Mouse (Mus musculus) left cerebral cortex, postnatal 14 days (tissue): ENCODE measurements at regions not wholly inside any gene's neighbourhood (a gene's known extent, or its start where the extent isn't known, plus 50 kb on each side); places are given as distances from the start of the nearest gene placed in this dataset.

ENCODE experiments used
- DNase-seq, 2 experiments: peaks; one replicate each; pipeline ENCODE4 v3.0.0; 2021 to 2022; ENCODE audit warnings: low spot score in 2 of 2, mixed read lengths in 1 of 2
- intact Hi-C: fragments of 180-260 bp; cut with DNase I; formaldehyde crosslinking; loops from one replicate; pipeline ENCODE4 v1.15.1; 2025

DNA sequence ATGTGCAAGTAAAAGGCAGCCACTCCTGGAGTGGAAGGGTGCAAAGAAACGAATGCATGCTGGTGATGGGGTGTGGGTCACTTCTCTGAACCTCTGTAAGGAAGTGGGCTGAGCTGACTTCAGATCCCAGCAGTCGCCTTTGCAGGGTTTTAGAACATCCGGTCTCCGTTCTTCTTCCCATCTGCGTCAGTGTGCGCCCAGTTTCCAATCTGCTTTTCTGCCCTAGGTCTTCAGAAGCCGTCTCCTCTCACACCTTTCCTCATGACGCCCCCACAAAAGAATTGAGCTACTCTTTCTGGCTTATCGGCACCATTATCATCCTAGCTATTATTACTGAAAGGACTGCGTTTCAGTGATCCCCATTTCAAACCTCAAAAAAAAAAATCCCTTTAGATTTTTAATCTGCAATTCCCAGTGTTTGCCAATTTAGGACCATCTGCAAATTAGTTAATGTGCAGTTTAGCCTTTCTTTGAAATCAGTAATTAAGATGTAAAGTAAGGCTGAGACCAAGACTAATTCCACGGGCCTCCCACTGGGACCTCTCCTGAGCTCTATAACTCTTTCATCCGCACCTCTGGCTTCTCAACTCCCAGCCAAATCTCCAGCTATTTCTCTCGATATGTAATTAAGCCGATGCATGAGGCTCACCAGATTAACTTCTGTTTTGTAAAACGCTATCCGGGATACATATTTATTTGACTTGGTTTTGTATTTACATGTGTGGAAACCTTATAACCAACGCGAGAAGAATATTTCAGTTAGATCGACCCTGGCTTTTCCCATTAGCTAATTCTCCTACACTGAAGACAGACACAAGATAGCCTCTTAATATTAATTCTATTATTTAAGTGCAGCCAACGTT is 185.7 kb upstream of the Ednrb start:
- intact Hi-C loops: loop anchor here (5.0 to 10.0 kb wide), 6 partner anchors 188 to 1085 kb away; partner anchors contain the start of gene Ednrb
- no peak for DNase-seq

DNA sequence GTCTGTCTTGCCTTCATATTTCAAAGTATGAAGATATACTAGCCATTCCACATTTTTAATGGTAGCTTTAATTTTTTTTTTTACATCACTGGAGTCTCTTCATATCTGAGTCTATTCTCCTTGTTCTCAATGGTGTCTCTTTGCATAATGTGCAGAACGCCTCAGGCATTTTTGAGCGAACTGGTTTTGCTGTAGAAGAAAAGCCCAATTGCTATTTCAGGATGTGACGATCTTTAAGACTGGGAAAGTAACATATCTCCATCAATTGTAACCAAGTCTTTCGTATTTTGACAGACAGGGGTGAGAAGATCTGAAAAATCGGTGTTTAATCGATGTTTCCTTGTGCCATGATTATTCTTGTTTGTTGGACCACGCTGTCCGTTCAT is 183.7 kb upstream of the Ednrb start:
- DNase-seq: no peak
- intact Hi-C loops: loop anchor here (5.0 to 10.0 kb wide), 2 partner anchors 186 to 313 kb away; partner anchors contain the start of gene Ednrb

DNA sequence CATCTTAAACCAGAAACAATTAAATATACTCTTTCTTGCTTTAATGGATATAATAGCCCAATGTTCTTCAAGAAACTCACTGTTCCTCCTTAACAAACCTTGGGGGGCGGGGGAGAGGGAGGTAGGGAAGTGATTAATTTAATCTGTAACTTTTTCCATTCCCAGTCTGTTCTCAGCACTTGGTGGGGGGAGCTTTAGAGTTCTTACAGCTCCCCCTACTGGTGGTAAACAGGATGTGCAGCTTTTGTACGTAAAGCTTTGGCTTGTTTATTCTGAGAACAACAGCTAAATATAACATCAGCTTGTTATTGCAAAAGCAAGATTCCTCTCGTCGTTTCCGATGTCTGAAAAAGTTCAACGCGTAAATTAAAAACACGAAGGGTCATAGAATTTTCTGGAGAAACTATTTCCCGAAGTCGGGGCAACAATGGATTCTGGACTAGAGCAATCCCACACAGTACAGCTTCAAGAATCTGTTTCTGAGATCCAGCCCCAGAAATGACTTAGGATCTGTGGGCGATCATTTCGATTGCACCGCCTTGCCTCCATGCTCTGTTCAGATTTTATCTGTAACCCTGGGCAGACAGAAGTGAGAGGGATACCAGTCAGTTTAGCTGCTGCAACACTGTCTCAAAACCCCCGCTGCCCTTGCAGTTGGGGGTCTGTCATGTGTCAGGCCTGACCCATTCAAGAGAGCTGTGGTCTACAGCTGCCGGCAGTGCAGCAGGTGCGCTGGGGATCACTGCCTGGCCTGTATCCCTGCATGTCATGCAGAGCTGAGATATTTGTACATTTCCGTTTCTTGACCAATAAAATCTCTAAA is 183.1 kb upstream of the Ednrb start:
- DNase-seq: peak; percentile 51 to 63
- intact Hi-C loops: loop anchor here (5.0 to 10.0 kb wide), 2 partner anchors 185 to 312 kb away; partner anchors contain the start of gene Ednrb

DNA sequence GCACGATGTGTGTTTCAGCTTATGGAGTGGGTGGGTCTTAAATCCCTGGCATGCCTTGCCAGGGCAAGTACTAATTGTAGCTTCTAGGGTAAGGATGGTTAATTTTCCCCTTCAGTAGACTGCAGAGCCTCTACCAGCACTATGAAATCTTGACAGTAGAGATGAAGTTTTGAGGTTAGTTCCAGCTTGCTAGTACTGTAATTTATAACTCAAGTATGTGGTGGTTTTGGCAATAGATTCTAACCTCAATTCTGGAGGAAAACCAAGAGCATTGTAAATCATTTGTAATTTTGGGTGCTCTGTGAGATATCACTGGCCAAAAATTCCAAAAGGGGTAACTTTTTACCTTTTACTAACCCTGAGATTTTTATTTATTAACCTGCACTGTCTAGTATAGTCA is 164.3 kb upstream of the Ednrb start:
- DNase-seq: no peak
- intact Hi-C loops: no loop called here

DNA sequence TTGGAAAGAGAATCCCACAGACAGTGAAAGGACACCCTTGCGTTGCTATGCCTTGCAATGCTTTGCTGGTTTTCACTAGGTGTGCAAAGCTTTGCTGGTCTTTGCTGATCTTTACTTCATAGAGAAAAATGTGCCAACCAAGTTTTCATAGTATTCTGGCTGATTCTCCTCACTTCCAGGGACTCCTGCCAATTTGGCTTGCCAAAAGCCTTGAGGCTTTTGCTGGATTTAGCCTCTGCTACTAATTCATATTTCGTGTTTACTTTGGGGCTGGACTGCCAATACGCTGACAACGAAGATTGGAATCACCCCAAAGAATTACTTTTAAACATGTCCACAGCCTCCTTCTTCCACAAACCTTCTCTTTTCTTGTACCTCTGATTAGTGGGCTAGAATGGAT is 162.2 kb upstream of the Ednrb start:
- intact Hi-C loops: no loop called here
- no peak for DNase-seq

DNA sequence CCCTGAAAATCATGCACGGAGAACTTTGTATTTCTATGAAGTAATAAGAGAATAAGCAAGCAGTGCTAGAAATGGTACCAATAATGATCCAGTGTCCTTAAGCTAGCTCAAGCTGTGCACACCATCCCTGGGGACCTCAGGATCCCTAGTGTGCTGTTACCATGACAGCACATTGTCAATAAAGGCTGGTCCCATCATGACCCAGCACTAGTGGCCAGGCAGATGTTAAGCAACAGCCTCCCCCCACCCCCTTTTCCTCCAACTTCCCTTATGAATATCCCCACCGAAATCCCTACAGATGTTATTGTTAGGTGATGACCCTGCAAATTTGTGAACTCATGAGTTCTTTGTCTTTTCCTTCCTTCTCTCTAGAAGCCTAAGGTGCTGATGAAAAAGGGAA is 160.9 kb upstream of the Ednrb start:
- DNase-seq: no peak
- intact Hi-C loops: no loop called here

DNA sequence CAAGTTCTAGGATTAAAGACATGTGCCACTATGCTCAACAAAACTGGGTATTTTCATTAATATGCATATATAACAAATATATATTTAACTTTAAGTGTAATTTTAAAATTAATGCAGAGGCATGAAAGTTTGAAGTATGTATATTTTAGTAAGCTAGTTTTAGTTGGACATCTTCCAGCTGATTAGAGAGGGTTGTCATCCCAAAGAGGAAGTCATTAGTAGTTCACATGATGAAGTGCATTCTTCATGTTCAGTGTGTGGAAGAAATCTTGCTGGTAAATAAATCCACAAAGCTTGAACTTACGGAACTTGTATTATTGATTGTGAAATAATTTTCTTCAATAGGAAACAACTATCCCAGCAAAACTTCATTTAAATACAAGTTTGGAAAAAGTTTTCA is 158.2 kb upstream of the Ednrb start:
- intact Hi-C loops: no loop called here

DNA sequence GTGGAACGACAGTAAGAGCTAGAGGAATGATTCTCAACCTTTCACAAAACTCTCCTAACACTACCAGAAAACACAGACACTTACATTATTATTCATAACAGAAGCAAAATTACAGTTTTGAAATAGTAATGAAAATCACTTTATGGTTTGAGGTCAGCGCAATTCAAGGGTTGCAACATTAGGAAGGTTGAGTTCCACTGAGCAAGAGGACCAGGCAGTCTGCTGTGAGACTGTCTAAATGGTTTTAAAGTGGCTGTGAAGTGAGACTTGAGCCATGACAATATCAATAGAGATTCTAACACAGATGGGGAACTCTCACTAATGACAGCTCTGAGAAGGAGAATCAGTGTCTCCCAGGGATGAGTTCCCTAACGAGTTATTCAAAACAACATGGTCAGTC is 146.2 kb upstream of the Ednrb start:
- no peak for DNase-seq
- intact Hi-C loops: no loop called here

More for the DNA sequence above, 158.2 kb upstream of the Ednrb start:
- no peak for DNase-seq

DNA sequence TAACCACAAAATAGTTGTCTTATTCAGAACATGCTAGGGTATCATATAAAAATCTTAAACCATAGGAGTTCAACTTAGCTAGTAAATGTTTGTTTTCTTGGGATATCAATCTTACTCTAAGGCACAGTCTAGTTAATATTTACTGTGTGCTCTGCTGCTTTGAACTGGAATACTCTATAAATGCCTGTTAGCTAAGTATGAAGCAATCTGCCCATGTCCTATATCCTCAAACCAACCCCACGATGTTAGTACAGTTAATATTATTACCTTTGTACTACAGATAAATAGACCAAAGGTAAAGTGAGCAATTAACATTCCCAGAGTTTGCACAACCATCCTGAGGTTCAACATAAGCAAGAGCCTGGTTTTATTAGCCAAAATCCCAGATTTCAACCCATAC is 145.7 kb upstream of the Ednrb start:
- intact Hi-C loops: no loop called here
- no peak for DNase-seq

DNA sequence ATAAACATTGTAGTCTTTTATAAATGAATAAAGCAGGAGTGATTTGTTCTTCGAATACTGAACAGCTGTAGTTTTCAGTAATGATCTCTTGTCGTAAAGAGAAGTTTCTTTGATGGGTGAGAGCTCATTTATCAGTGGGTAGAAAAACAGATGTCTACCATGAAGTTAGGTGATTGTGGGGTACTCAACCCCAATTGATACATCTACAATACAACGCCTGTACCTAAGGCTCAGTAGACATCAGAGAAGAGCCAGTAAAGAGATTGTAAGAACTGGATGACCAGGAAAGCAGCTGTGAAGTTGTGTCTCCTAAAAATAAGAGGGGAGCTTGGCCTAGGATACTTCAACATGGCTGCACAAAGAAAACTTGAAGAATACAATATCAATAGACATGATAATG is 143.1 kb upstream of the Ednrb start:
- DNase-seq: no peak
- intact Hi-C loops: no loop called here

DNA sequence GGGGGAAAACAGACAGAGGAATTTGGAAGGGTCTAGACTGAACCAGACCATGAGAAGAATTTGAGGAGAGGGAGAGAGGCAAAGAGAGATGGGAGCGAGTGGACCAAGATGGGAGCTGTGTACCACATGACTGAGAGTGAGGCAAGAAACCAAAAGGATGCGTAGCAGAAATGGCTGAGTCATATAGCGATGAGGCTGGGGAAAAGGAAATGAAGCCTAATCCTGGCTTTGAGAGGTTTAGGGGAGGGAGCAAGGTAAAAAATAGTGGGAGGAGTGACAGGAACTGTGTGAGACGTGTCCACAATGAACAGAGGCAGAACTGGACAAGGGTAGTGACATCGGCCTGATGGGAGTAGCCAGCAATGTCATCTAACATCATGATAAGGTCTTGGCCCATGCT is 140.1 kb upstream of the Ednrb start:
- intact Hi-C loops: no loop called here
- no peak for DNase-seq

DNA sequence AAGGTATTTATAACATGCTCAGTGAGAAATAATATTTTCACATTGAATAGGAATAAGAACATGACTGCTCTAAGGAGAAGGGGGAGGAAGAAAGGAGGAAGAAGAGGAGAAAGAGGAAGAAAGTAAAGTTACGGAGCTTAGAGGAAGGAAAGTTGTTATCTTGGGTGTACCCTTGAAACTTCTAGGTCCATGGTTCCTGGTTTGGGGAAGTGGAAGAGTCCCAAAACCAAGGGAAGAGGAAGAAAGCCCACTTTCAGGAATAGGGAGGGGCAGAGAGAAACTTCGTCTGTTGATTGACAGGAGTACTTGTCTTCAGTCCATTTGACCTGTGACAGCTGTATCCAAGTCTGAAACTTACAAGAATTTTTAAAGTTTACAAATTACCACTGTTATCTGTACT is 134.6 kb upstream of the Ednrb start:
- DNase-seq: no peak
- intact Hi-C loops: no loop called here

DNA sequence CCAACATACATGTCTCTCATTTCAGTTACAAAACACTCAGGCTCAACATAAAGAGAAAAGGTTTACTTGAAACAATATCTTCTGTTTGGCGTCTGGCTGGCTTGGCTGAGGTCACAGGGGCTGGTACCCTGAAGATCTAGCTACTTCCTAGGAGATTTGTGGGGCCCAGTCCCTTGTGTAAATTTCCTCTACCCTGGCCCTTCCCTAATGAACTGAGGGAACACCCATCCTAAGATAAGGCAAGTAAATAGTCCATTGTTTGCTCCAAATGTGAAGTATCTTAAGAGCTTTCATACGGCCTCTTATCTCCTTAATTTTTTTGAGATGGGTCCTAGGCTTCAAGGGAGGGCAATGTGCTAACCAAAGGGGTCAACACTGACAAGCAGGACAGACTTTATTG is 133.6 kb upstream of the Ednrb start:
- DNase-seq: no peak
- intact Hi-C loops: no loop called here

DNA sequence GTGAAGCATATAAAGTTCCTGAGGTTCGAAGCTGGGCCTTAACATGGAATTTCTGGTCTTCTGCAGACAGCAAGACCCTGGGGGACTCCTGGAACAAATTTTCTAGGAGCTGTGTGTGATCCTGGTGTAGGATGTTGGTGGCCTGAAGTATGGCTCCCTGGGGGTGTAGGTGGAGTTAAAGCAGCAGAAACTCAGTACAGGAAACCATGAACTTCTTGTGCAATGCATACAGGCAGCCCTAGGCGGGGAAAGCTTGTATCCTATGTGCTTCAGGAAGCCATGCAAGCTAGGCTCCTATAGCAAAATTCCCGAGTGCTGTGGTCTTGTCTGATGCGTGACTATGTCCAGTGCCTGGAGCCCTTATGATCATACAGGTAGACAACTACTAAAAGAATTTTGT is 129.8 kb upstream of the Ednrb start:
- intact Hi-C loops: no loop called here
- DNase-seq: no peak

DNA sequence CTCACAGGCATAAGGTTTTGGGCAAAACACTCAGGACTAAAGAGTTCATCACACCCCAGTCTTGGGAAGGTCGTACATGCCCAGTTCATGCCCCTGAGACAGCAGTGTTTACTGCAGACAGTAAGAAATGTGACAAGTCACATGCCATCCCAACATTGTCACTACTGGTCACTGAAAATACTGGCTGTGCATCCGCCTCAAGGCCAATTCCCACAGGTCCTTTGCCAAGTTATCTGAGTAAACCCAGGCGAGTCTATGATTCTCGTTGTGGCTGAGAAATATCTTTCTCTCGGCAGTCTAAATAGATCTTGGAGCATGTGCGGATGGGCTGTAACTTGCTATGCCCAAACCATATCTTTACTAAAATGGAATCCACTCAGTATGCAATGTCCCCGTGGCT is 128.9 kb upstream of the Ednrb start:
- no peak for DNase-seq
- intact Hi-C loops: no loop called here

DNA sequence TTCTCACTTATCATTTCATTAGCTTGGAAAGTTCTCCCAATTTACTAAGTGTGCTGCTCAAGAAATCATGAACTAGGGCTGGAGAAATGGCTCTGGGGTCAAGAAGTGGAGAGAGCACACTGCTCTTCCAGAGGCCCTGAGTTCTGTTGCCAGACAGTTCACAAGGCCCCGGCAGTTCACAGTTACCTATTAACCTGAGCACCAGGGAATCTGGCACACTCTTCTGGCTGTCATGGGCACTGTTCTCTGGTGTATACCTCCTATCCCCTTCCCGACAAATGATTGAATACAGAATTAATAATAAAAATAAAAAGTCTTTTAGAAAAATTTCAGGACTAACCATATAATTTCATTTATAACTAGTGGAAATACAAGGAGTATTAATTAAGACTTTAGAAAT is 125.1 kb upstream of the Ednrb start:
- intact Hi-C loops: no loop called here
- no peak for DNase-seq

DNA sequence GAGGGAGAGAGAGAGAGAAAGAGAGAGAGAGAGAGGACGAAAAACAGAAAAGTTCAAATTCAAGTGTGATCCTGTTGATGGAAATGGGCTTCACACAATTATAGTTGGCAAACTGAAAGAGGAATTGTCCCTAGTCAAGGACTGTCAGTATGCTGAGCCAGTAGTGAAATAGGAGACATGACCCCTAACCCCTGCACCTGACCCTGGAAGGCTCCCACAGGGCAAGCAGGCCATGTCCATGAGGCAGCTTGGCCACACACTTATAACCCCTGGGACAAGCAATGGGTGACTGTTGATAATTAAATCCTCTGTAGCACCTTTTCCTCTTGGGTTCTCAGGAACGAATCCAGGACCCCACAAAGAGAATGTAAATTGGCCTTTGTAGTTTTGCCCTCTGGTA is 122.1 kb upstream of the Ednrb start:
- no peak for DNase-seq
- intact Hi-C loops: no loop called here

DNA sequence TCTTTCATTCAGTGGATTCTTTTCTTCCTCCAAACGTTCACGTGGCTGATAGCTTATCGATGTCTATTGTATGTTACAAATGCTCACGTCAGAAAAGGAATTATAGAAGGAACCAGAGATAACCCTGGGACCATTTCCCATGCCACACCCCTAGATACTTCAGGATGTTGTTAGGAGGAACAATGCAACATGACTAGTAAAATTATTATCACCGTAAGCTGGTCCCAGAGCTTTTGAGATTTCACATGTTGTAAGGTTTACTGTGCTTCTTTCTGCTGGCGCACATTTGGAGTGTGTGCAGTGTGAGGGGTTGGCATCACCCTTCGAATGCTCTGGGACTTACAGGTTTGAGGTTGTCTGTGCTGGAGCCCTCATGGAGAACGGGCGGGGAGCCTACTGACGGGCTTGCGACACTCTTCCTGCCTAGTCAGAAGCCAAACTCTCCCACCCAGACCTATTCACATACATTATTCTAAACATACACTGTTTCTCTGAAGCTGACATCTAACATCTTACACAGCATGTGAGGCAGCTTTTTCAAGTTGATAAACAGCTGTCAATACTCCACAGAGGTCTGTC is 118.2 kb upstream of the Ednrb start:
- DNase-seq: no peak
- intact Hi-C loops: no loop called here

DNA sequence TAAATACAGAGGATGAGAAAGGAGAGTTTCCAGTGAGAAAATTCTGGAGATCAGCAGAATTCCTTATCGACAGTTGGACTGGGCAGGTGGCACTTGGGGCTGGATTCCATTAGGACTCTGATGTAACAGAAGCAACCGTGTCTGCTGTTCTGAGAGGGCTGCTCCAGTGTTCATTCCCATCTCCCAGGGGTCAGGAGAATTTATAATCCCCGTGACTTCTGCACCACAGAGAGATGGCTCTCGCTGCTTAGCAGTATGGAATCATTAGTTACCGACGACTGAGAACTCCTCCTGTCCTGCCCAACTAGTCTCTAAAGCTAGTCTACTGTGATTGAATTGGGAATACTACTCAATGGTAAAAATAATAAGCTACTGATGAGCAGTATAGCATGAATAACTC is 107.7 kb upstream of the Ednrb start:
- DNase-seq: no peak
- intact Hi-C loops: no loop called here

DNA sequence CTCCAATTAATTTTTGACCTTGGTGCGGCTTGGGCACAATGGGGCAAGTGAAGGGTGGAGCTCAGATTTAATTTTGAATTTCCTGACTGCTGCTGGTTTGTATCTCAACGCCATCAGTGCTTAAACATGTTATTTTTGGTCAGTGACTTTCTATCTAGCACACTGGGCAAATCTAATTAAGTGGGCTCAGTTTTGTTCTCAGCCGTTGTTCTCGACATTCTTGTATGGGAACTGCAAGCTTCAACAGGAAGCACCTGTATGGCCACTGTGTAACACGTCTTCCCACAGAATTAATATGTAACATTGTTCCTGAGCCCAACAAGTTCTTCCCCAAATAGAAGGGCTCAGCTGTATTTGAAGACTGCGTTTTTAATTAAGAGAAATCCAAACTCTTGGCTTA is 105.7 kb upstream of the Ednrb start:
- no peak for DNase-seq
- intact Hi-C loops: no loop called here
